Mouse (Mus musculus): ENCODE measurements at regions not wholly inside any gene's neighbourhood (a gene's known extent, or its start where the extent isn't known, plus 50 kb on each side); places are given as distances from the start of the nearest gene placed in this dataset.
A peak's percentile ranks its signal among the peaks of the same experiment; 100 is the strongest.

DNA sequence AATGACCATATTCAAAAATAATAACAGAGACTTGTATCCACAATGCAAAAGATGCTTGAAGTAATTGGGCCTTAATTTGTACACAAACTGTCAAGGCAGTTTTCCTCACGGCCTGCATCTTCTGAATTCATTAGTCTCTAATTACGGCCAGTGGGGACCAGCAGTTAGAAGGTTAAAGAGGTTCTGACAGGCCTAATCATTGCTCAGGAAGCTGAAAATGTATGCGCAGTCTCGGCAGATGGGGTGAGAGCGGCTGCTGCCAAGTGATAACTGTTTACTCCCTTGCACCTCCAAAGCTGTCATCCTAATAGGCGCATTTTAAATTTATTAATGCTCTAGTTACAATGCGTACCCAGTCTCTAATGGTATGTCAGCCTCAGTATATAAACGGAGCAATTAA, 163.5 kb upstream of the Prox1 start:
- no peak for DNase-seq
- intact Hi-C loops (cut with DNase I; ENCODE audit: low total_unique reads): no loop called here

- intact Hi-C loops (cut with DNase I; ENCODE audit: low total_unique reads): no loop called here
- no peak for DNase-seq
These were observed 161.5 kb upstream of the Prox1 start for GRCm38 (mm10) chr1:190332001-190332400.

- intact Hi-C loops (cut with DNase I; ENCODE audit: low total_unique reads): no loop called here
- no peak for DNase-seq
These were observed 154.0 kb upstream of the Prox1 start for GRCm38 (mm10) chr1:190324562-190324961.

DNA sequence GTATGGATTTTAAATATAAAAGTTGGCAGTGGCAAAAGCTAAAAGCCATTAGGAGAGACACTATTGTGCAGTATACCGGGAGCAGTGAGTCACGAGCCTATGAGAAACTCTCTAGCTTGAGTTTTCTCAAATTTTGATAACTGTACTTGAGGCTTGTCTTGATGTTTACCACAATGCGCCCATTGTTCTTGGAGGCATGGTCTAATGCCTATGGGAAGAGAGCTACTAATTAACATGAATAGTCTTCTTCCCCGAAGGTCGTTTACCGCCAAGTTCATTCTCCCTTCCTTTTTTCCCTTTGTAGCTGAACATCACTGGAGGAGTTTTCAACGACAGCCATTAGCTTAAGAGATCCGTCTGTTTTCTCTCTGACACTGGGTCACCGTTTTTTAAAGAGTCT, 153.2 kb upstream of the Prox1 start:
- intact Hi-C loops (cut with DNase I; ENCODE audit: low total_unique reads): no loop called here
- no peak for DNase-seq

DNA sequence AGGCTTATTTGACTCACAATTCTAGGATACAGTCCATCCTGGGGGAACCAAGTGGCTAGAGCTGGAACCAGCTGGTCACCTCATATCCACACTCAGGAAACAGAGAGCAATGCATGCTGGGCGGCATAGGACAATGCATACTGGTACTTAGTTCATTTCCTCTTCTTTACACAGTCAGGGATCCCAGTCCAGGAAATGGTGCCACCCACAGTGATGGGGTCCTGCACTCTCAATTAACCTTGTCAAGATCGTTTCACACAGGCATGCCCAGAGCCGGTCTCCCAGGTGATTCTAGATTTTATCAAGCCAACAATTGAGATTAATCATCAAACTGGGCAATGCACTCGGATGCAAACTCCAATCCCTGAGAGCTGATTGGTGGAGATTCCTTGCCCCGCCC, 145.7 kb upstream of the Prox1 start:
- intact Hi-C loops (cut with DNase I; ENCODE audit: low total_unique reads): no loop called here
- DNase-seq: no peak

- no peak for DNase-seq
- intact Hi-C loops (cut with DNase I; ENCODE audit: low total_unique reads): no loop called here
These were observed 139.3 kb upstream of the Prox1 start for GRCm38 (mm10) chr1:190309831-190310230.

DNA sequence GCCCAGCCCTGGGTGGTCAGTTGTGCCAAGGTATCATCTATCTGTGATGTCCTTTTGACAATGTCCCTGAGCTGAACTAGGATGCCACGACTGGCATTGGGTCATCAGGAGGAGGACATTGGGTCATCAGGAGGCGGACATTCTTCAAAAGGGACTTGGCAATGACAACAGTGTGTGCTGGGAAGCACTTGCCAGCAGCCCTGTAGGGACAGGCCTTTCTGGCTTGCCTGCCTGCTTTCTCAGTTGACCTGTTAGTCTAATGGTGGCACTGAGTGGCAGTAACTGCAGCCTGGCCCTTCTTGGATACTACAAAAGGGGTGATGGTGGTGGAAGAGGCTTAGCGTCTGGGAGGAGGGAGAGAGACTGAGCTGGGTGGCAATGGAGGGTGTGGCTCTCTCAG, 137.2 kb upstream of the Prox1 start:
- DNase-seq: no peak
- intact Hi-C loops (cut with DNase I; ENCODE audit: low total_unique reads): no loop called here

GRCm38 (mm10) chr1:190297666-190298327, 127.3 kb upstream of the Prox1 start:
- intact Hi-C loops (cut with DNase I; ENCODE audit: low total_unique reads): no loop called here
- no peak for DNase-seq

DNA sequence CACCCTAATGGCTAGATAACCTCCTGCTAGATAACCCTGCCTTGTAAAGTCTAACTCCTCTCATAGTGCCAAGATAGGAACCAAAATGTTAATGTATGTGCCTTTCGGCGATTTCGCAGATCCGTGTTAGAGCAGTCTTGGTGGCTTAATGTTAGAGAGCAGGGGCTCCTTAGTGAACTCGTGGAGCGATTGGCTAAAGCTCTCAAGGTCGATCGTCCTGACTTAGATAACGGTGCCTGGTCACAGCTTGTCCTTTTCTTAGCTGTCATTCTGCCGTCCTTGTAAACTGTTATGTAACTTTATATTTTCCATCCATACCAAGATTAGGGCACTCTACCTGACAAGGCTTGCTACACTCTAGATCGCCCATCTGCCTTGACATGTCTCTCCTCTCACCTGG, 119.5 kb upstream of the Prox1 start:
- intact Hi-C loops (cut with DNase I; ENCODE audit: low total_unique reads): no loop called here

GRCm38 (mm10) chr1:190286481-190287145, 116.1 kb upstream of the Prox1 start:
- no peak for DNase-seq
- intact Hi-C loops (cut with DNase I; ENCODE audit: low total_unique reads): no loop called here

More for the DNA sequence above, 119.5 kb upstream of the Prox1 start:
- no peak for DNase-seq

DNA sequence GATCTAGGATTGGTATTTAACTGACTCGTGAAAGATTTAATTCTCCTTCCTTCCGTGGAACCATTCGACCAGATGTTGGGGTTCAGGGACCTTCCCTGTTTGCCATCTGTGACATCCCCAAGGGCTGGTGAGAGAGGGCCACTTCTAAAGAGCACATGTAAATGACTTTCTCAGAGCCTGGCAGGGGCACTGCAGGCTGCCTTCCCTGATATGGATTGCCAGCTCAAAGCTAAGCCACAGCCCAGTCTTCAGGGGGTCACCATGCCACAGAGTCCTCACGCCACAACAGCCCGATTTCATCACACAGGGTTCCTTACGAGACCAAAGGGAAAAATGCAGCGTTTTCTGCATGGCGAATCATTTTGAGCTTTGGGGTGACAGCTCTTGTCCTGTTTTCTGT, 115.1 kb upstream of the Prox1 start:
- intact Hi-C loops (cut with DNase I; ENCODE audit: low total_unique reads): no loop called here
- no peak for DNase-seq

DNA sequence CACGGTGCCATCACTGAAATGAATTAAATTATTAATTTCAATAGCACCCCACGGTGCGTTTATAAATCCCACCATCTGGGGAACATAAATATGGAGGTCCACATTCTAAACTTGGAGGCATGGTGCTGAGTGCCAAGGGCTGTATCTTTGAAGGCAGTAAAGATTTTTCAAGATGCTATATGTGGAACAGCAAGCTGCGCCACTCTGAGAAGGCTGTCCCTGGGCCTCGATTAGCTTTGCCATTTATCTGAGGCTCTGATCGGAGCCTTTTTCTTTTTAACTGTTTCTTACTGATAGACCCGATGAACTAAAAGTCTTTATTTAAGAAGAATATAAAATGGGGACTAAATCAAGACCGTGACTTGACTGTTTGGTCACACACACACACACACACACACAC, 114.5 kb upstream of the Prox1 start:
- no peak for DNase-seq
- intact Hi-C loops (cut with DNase I; ENCODE audit: low total_unique reads): no loop called here

- intact Hi-C loops (cut with DNase I; ENCODE audit: low total_unique reads): no loop called here
- no peak for DNase-seq
These were observed 113.6 kb upstream of the Prox1 start for GRCm38 (mm10) chr1:190284138-190284537.

DNA sequence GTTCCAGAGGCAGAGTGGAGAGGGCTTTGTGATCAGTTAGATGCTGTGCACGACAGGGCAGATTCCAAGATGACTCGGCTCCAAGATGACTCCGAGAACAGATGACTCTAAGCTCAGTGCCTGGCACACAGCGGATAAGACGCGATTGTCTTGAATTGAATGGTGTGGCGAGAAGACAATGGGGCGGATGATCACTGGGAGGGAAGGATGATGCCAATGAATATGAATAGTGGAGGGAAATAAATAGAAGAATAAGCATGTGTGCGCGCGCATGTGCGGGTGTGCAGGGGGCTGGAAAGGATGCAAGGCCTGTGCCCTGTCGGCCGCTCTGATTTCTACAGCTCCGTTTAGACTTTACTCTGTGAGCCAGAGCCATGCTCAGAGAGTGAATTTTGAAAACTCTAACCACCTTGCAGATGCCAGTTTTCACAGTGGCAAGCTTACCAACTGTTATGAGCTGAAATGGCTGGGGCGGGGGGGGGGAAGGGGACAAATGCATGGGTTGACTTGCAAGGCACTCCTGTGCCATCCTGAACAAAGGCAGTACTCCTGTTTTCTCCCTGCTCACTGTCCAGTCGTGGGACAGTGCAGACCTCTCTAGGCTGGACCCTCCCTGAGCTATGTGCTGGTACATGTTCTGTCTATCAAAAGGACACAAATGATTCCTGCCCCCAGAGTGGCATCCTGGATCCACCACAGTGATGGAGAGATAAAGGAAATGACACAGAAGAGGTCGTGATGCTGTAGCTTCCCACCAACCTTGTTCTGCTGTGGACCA, 109.8 kb upstream of the Prox1 start:
- intact Hi-C loops (cut with DNase I; ENCODE audit: low total_unique reads): no loop called here
- no peak for DNase-seq

- no peak for DNase-seq
- intact Hi-C loops (cut with DNase I; ENCODE audit: low total_unique reads): no loop called here
These were observed 104.4 kb upstream of the Prox1 start for GRCm38 (mm10) chr1:190274911-190275310.

GRCm38 (mm10) chr1:190270784-190271385, 100.4 kb upstream of the Prox1 start:
- no peak for DNase-seq
- intact Hi-C loops (cut with DNase I; ENCODE audit: low total_unique reads): no loop called here

- intact Hi-C loops (cut with DNase I; ENCODE audit: low total_unique reads): no loop called here
- no peak for DNase-seq
These were observed 98.7 kb upstream of the Prox1 start for GRCm38 (mm10) chr1:190269181-190269580.

GRCm38 (mm10) chr1:190265085-190265780, 94.7 kb upstream of the Prox1 start:
- intact Hi-C loops (cut with DNase I; ENCODE audit: low total_unique reads): no loop called here
- DNase-seq: peak; percentile 12

DNA sequence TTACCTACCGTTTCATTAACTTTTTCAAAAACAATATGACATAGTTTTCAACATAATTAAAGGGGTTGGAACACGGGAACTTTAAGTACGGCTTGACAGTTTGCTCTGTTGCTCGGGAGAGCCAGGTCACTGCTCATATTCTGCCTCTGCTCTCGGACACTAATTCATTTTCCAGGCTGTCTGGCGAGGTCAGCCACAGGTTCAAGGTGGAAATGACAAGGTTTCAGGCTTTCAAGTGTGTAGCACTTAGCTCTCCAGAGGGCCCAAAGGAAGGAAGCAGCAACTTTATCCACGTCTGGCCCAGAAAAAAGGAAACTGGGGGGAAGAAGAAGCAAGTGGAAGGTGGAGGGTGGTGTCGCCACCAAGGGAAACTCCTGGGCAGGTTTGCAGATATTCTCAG, 94.0 kb upstream of the Prox1 start:
- no peak for DNase-seq
- intact Hi-C loops (cut with DNase I; ENCODE audit: low total_unique reads): no loop called here

DNA sequence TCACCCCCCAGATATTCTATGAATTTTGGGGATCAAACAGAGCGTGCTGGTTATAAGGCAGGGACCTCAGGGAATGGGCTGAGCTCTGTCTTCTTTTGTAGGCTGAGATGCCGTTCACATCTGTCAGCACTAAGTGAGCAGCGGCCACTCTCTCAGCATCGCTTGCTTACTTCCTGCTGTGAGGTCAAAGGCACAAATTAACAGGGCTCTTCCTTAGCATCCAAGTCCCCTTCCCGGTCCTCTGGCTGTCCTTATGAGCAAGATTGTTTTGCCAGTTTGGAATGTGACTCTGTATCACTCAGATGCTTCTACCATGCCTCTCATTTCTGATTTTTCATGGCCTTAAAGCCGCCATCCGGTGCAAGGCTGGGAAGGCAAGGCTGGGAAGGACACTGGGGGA, 93.1 kb upstream of the Prox1 start:
- no peak for DNase-seq
- intact Hi-C loops (cut with DNase I; ENCODE audit: low total_unique reads): no loop called here
